Mouse (Mus musculus): ENCODE data around the gene Gtpbp3. TPM values are rescaled to one million over a fixed set of nuclear protein-coding genes. Genes with fewer than 3 reads are reported as not detected.
A peak's percentile ranks its signal among the peaks of the same experiment; 100 is the strongest.
"Not testable (repeated sequence)": the region's sequence is repeated elsewhere in the genome, so short reads cannot be mapped to it uniquely, and the experiment has no call there.

The Gtpbp3 gene
- polyA plus RNA-seq, 1 experiment from 2014 or later: 14.3 TPM

- 42% methylated on average over 3 of the region's 3 CpGs for WGBS
- ATAC-seq (ENCODE audit: low FRiP score): no peak
- no peaks in the 10 kb centered on the region for H3K36me3 ChIP-seq
- no peak overlapping the region for H3K27ac ChIP-seq
- no peak overlapping the region for H3K9ac ChIP-seq
- H3K4me1 ChIP-seq (replicated peaks): peaks cover 13% of the 10 kb centered on the region; the same call in 1 of the 2 replicates
- H3K4me2 ChIP-seq: no peak overlapping the region
- no peak overlapping the region for H3K4me3 ChIP-seq
- H3K9me3 ChIP-seq: no peaks in the 10 kb centered on the region
- peaks cover 63% of the 10 kb centered on the region for H3K27me3 ChIP-seq
Measured at GRCm38 (mm10) chr8:71527162-71527870, 39.4 kb downstream of the Gtpbp3 start.

- no peak for ATAC-seq (ENCODE audit: low FRiP score)
- Histone ChIP-seq H3K4me2 (no peak overlapping the region), H3K36me3 (no peaks in the 10 kb centered on the region), H3K4me3 (no peak overlapping the region), H3K9me3 (no peaks in the 10 kb centered on the region), H3K27me3 (peaks cover 53% of the 10 kb centered on the region), H3K4me1 (replicated peaks) (peaks cover 13% of the 10 kb centered on the region; the same call in 1 of the 2 replicates), H3K27ac (peak overlapping the region; percentile 55; the same call in 1 of the 2 replicates), H3K9ac (no peak overlapping the region)
- 83% methylated on average over 11 of the region's 11 CpGs for WGBS
Measured at GRCm38 (mm10) chr8:71528362-71529073, 40.6 kb downstream of the Gtpbp3 start.

GRCm38 (mm10) chr8:71530735-71531467, 43.0 kb downstream of the Gtpbp3 start:
- peaks cover 32% of the 10 kb centered on the region for H3K27me3 ChIP-seq
- not testable (repeated sequence) for H3K36me3 ChIP-seq; H3K27ac ChIP-seq; ATAC-seq (ENCODE audit: low FRiP score); H3K4me1 ChIP-seq (replicated peaks); H3K9ac ChIP-seq; H3K4me2 ChIP-seq; H3K4me3 ChIP-seq; H3K9me3 ChIP-seq
- WGBS: 67% methylated on average over 7 of the region's 12 CpGs

GRCm38 (mm10) chr8:71534263-71534810, 46.4 kb downstream of the Gtpbp3 start:
- 34% methylated on average over 3 of the region's 3 CpGs for WGBS
- H3K9ac ChIP-seq: no peak overlapping the region
- no peak for ATAC-seq (ENCODE audit: low FRiP score)
- H3K4me3 ChIP-seq: no peak overlapping the region
- H3K27me3 ChIP-seq: peaks cover 34% of the 10 kb centered on the region
- no peak overlapping the region for H3K27ac ChIP-seq
- H3K4me1 ChIP-seq (replicated peaks): peaks cover 10% of the 10 kb centered on the region
- H3K9me3 ChIP-seq: no peaks in the 10 kb centered on the region
- no peaks in the 10 kb centered on the region for H3K36me3 ChIP-seq
- no peak overlapping the region for H3K4me2 ChIP-seq

GRCm38 (mm10) chr8:71535663-71536062, 47.8 kb downstream of the Gtpbp3 start:
- Histone ChIP-seq H3K36me3 (no peaks in the 10 kb centered on the region), H3K4me2 (no peak overlapping the region), H3K27me3 (peaks cover 34% of the 10 kb centered on the region), H3K4me1 (replicated peaks) (peaks cover 10% of the 10 kb centered on the region), H3K9ac (no peak overlapping the region), H3K27ac (no peak overlapping the region), H3K9me3 (no peaks in the 10 kb centered on the region), H3K4me3 (no peak overlapping the region)
- no peak for ATAC-seq (ENCODE audit: low FRiP score)
- 68% methylated on average over 5 of the region's 5 CpGs for WGBS

- WGBS: 4% methylated on average over 37 of the region's 37 CpGs
- H3K4me2 ChIP-seq: peak within 1 kb of the TSS; percentile 52
- H3K4me3 ChIP-seq: peak within 1 kb of the TSS; percentile 28
- H3K9me3 ChIP-seq: no peaks in the 10 kb centered on the region
- H3K9ac ChIP-seq: peak within 1 kb of the TSS; percentile 24; the same call in 1 of the 2 replicates
- peaks cover 10% of the 10 kb centered on the region for H3K4me1 ChIP-seq (replicated peaks)
- H3K36me3 ChIP-seq: no peaks in the 10 kb centered on the region
- H3K27ac ChIP-seq: no peak within 1 kb of the TSS
- peaks cover 34% of the 10 kb centered on the region for H3K27me3 ChIP-seq
- 0 out of 2 replicates have a peak, but pooled peaks have one; percentile 41 for ATAC-seq (ENCODE audit: low FRiP score)
Measured at GRCm38 (mm10) chr8:71537028-71537867, 49.3 kb downstream of the Gtpbp3 start, which contains the start of gene Bst2. TSS of gene Bst2 (minus strand) at chr8:71537456.

GRCm38 (mm10) chr8:71542632-71543343, 54.9 kb downstream of the Gtpbp3 start, which contains the start of gene Mvb12a:
TSS of gene Mvb12a (plus strand) at chr8:71542922.
- peak; percentile 94 for ATAC-seq (ENCODE audit: low FRiP score)
- Histone ChIP-seq H3K9me3 (no peaks in the 10 kb centered on the region), H3K4me3 (peak within 1 kb of the TSS; percentile 87), H3K27me3 (peaks cover 13% of the 10 kb centered on the region), H3K36me3 (peaks cover 26% of the 10 kb centered on the region), H3K9ac (peak within 1 kb of the TSS; percentile 91), H3K4me2 (peak within 1 kb of the TSS; percentile 76), H3K27ac (peak within 1 kb of the TSS; percentile 79), H3K4me1 (replicated peaks) (peaks cover 9% of the 10 kb centered on the region)
- WGBS: under 1% methylated on average over 55 of the region's 55 CpGs

GRCm38 (mm10) chr8:71543755-71544154, 55.9 kb downstream of the Gtpbp3 start:
- Histone ChIP-seq H3K4me2 (peak overlapping the region; percentile 76), H3K27me3 (0 out of 2 replicates have a peak, but pooled peaks cover 4% of the 10 kb centered on the region), H3K9ac (peak overlapping the region; percentile 91), H3K9me3 (no peaks in the 10 kb centered on the region), H3K36me3 (peaks cover 34% of the 10 kb centered on the region), H3K27ac (no peak overlapping the region), H3K4me3 (peak overlapping the region; percentile 87), H3K4me1 (replicated peaks) (peaks cover 9% of the 10 kb centered on the region)
- WGBS: 90% methylated on average over 9 of the region's 9 CpGs
- no peak for ATAC-seq (ENCODE audit: low FRiP score)

GRCm38 (mm10) chr8:71545053-71545452, 57.1 kb downstream of the Gtpbp3 start:
- Histone ChIP-seq H3K4me2 (no peak overlapping the region), H3K4me1 (replicated peaks) (peaks cover 9% of the 10 kb centered on the region)

GRCm38 (mm10) chr8:71547590-71547989, 59.7 kb downstream of the Gtpbp3 start:
- Histone ChIP-seq H3K4me2 (no peak overlapping the region), H3K27me3 (no peaks in the 10 kb centered on the region), H3K9me3 (no peaks in the 10 kb centered on the region), H3K36me3 (peaks cover 41% of the 10 kb centered on the region), H3K4me1 (replicated peaks) (peaks cover 9% of the 10 kb centered on the region), H3K4me3 (no peak overlapping the region), H3K27ac (no peak overlapping the region), H3K9ac (no peak overlapping the region)
- no peak for ATAC-seq (ENCODE audit: low FRiP score)
- WGBS: 86% methylated on average over 7 of the region's 7 CpGs

More at GRCm38 (mm10) chr8:71545053-71545452, 57.1 kb downstream of the Gtpbp3 start:
- Histone ChIP-seq H3K36me3 (peaks cover 41% of the 10 kb centered on the region), H3K9me3 (no peaks in the 10 kb centered on the region), H3K4me3 (no peak overlapping the region), H3K27me3 (no peaks in the 10 kb centered on the region), H3K27ac (no peak overlapping the region), H3K9ac (no peak overlapping the region)
- no peak for ATAC-seq (ENCODE audit: low FRiP score)
- 92% methylated on average over 11 of the region's 11 CpGs for WGBS
